Mouse (Mus musculus) ZHBTc4 (cell line): Measurements from ENCODE around the gene Prkcb.

ENCODE experiments used
- DNase-seq: peaks from one replicate; pipeline ENCODE4 v3.0.0-alpha.2; 2011; ENCODE audit warnings: low read depth, low spot score

Gene Prkcb

DNA sequence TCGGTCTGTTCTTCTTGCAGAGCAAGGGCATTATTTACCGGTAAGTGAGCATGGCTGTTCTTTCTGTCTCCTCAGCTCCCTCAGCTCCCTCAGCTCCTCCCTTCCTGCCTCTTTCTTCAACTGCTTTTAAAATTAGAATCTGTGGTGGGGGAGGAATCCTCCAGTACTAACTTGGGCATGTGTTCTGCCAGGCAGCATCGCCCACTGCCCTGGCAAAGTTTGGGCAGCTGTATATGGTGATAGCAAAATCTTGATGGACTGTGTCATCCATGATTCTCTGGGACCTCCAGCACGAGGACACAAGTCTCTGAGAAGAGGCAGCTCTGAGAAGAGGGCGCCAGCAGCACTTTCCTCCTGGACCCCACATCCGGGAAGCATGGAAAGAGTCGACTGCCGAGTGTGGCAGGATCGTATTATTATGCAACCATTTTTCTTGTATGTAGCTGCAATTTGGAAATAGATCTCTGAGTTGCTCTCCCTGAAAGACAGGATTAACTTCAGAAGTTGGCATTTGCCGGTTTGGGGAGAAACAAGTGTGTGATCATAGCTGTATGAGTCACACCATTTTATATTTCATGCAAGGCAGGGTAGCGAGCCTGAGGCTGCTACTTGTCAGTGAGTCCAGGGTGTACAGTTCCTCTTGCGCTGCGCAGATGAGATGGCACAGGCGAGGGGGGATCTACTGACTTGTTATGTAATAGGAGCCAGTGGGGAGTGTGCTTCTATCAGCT lies 296.0 kb downstream of the Prkcb start:
- no peak for DNase-seq

DNA sequence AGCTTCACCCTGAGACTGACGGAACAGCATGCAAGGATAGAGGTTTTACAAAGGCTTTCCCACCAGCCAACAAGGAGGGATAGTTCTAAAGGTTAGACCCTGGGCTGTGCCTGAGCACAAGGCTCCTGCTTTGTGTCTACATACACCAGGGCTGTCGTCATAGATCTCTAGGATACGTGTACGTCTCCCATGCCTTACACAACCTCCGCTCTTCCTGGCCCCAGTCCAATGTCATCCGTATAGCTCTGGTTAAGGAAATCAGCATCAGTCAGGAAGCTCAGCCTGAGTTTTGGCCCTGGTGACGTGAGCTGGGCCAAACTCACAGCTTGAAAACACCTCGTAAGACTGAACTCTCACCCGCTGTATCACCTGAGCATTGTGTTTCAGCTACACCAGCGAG lies 307.3 kb downstream of the Prkcb start:
- DNase-seq = no peak

DNA sequence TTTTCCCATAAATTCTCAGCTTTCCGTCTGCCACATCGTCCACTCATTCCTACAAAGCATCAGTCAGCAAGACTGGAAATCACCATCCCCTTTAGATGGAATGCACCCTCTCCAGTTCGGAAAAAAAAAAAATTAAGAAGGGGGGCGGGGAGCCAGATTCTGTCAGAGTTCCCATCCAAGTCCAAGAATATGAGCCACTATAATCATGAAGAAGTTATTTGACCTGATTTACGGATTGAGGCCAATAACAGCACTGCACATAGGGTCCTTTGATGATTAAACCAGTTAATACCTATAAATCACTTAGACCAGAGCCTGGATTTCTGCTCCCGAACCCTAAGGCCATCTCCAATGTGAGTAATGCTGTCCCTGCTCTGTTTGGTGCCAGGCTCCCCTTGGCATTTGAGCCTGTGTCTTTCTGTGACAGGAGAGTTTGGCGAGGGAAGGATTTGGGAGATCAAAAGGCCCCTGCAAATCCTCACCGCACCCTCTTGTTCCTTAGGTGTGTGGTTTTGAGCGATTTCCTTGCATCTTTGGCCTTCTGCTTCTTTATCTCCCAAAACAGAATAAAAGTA lies 308.1 kb downstream of the Prkcb start:
- no peak for DNase-seq

DNA sequence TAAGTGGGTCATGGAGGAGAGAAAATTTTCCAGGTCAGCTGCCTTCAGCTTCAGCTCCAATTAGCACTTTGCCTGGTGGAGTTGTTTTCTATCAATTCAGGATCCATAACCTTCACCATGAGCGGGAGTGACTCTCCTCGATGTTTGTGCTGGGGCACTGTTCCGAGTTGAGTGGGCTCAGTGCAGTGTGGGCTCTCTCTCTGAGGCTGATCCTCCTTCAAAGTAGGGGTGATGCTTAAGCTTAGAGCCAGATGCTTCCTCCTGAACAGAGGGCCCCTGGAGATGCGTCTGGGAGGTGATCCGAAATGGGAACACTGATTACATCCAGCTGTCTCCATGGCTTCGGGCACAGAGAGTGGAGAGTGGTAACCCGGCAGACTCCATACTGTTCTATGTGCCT lies 308.8 kb downstream of the Prkcb start:
- DNase-seq = no peak

DNA sequence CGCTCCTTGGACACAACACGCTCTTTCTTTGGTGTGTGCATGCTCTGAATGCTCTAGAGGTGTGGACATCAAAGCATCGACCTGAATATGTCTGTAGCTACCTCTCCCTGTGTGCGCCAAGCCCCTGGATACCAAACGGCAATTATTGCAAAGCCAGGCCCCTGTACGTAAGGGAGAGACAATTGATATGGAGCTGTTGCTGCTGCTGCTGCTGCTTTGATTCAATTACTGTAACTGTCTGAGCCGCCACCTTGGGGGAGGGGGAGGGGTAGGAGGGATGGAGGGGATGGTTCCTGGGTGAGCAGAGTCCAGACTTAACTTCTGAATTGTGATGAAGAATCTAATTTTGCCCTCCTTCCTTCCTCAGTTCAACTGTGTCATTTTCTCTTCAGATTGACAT lies 312.3 kb downstream of the Prkcb start:
- DNase-seq = peak; percentile 18

DNA sequence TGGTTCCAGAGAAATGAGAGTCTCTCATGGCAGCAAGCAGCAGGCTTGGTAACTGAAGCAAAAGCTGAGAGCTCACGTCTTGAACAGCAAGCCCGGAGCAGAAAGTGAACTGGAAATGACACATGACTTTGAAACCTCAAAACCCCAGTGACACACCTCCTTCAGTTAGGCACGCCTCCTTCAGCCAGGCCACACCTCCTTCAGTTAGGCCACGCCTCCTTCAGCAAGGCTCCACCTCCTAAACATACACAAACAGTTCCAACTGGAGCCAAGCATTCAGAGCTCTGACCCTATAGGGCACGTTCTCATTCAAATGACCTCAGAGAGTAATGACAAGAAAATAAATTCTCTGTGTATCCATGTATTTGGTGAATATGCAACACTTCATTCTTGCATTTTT lies 316.5 kb downstream of the Prkcb start:
- DNase-seq = peak; percentile 56

DNA sequence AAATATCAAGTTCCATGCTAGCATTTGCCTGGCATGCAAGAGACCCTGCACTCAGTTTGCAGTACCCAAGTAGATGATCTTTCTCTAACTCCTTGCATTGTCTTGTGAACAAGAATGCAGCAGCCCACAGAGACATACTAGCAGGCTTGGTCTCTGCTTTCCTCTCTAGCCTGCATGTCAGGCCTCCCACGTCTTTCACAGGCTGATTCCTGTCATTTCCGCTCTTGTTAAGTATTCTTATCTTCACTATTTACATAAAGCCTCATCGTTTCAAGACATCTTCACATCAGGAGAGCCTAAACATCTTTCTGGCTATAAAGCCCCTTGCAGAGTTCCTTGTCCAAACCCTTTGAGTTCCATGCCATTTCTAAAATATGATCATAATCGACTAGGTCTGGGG lies 320.9 kb downstream of the Prkcb start:
- no peak for DNase-seq

DNA sequence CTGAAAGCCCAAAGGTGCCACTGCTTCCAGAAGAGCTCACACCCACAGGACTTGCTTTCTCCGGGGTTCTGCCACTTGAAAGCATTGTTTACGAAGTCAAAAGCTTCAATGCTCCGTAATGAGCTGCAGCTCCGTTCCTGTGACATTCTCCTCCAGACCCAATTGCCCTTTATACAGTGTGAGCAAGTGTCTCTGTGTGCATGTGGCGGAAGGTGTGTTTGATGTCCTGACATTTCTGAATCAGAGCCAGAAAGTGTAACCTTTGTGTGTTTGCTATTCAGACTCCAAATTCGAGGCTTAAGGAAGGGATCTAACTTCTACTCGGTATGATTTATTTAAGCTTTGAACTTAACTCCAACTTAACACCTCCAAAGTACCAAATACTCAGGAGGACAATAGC lies 321.6 kb downstream of the Prkcb start:
- no peak for DNase-seq

DNA sequence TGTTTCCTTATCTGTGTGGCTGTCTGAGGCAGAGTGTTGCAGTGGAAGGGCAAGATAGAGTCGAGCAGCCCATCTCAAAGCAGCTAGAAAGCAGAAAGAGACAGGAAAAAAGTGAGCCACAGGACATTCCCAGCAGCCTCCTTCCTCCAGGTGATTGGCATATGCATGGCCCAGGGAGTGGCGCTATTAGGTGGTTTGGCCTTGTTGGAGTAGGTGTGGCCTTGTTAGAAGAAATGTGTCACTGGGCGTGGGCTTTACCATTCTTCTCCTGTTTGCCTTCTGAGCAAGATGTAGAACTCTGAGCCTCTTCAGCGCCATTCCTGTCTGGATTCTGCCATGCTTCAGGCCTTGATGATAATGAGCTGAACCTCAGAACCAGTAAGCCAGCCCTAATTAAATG lies 325.3 kb downstream of the Prkcb start:
- peak; percentile 84 for DNase-seq

DNA sequence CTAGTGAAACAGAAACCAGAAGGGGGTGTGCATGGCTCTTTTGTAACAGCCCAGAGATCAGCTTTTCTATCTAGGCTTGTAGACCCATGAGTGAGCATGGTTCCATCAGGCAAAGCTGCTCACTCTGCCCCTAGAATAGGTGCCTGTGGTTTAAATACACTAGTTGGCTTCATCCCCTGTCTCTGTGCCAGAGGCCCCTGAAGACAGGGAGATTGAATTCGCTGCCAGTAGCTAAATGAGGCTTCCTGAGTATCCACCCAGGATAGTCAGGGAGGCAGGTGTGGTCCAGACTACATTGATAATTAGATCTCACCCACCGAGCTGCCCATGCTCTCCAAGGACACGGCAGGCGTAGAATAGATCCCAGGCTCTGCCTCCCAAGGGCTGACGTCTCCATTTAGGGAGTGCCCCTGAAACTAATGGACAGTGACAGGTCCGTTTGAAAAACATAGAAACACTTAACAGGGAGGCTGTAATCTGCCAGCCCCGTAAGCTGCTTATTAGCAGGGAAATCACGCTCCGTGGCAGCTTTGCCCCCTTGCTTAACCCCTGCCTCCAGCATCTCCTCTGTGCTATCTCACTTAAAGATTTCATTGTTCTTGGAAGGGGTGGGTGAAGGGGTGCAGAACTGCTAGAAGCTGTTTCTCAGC lies 333.7 kb downstream of the Prkcb start:
- DNase-seq = no peak

DNA sequence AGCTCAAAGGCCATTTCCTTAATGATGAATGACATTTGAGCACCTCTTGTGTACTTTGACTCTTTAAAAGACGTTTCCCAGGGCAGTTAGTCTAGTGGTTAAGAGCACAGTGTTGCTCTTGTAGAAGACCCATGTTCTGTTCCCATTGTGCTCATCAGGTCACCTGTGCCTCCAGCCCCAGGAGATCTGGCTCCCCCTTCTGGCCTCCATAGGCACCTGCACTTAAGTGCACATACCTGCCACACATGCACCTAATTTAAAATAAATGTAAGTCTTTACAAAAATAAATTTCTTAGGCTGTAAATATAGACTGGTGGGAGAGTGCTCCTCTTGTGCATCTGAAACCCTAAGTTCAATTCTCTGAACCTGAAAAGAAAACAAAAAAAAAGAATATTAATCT lies 335.2 kb downstream of the Prkcb start:
- peak; percentile 21 for DNase-seq

DNA sequence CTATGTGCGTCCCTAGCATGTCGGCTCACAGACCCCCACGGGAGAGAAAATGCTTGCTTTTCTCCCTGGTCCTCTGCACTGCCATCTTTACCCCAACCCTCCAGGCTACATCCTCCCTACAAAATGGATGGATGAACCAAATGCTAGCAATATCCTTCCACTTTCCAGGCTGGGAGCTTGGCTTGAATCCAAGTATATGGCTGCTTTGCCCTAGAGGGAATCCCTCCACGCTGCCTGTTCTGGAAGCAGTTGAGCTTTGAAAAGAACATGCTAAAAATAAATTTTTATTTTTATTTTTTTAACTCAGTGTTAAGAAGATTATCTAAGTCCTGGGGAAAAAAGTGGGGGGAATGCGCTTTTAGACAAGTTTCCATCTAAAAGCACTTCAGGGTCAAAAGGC lies 339.5 kb downstream of the Prkcb start:
- DNase-seq = no peak

DNA sequence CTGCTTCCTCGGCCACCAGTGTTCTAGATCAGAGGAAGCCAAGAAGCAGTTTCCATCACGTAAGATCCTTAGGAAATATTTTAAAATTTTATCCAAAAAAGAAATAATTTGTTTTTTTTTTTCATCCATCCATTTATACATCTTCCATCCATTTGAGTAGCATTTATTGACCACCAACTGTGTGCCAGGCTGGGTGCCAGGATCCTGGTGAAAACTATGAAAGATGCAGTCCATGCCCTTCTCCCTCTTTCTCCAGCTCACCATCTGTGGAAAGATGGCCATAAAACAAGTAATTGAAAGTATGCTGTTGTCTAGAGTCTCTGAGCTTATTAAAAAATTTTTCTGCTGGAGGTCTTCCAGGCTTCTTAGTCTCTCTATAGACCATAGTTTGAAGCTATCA lies 341.8 kb downstream of the Prkcb start:
- DNase-seq = no peak

DNA sequence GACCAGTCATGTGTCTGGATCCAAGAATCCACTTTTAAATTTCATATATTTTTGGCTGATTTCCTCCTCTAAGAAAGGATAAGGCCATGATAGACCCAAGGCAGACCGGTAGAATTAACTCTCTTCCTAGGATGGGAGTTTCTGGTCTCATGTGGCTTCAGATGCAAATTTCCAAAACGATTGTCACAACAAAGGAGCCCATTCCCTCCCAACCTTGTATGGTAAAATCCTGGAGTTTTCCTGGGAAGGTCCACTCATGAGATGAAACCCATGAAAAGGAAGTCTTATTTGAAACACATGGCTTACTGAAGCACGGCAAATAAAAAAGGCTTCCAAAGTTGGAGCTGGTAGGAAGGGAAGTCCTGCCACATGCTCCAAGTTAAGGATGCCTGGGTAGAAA lies 342.6 kb downstream of the Prkcb start:
- peak; percentile 66 for DNase-seq

DNA sequence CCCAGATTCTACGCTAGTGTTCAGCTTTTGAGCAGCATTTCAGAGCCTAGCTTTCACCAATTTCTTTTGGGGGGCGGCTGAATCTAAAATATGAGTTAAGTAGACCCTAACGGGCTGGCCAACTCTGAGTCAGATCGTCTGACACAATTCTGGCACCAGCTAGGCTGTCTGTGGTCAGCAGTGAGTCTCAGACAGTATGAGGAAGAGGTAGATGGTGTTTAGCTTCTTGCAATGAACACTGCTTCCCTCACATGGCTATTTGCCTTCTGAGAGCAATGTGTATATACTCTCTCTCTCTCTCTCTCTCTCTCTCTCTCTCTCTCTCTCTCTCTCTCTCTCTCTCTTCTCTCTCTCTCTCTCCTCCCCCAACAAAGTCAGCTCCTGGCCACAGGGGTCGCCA lies 344.4 kb downstream of the Prkcb start:
- no peak for DNase-seq

DNA sequence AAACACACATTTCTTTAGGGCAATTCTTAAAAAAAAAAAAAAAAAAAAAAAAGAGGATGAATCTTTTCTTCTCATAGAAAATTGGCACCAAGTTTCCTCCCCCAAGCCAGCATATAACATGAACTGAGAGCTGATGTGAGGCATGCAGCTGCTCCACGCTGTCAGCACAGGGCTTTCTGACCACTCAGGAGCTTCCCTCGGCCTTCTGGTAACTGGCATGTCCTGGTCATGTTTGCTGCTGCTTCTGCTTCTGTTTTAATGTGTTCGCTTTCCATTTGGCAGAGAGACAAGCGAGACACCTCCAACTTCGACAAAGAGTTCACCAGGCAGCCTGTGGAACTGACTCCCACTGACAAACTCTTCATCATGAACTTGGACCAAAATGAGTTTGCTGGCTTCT lies 344.9 kb downstream of the Prkcb start:
- no peak for DNase-seq

DNA sequence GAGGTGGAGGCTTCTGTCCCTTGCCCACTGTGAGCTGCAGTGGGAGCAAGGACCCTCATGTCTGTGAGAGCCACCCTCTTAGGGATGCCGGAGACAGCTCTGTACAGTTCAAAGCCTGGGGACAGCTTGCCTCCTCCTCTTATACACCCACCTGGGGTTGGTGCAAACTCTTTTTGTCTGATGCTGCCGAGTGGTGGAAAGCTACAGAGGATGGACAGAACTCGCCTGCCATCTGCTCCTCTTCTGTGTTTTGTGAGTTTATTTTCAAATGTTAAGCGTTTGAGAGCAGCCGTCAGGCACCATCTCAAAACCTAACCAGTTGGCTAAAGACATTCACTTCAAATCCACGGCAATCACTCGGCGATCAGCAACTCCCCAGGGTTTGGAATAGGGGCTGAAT lies 355.1 kb downstream of the Prkcb start:
- DNase-seq = no peak

DNA sequence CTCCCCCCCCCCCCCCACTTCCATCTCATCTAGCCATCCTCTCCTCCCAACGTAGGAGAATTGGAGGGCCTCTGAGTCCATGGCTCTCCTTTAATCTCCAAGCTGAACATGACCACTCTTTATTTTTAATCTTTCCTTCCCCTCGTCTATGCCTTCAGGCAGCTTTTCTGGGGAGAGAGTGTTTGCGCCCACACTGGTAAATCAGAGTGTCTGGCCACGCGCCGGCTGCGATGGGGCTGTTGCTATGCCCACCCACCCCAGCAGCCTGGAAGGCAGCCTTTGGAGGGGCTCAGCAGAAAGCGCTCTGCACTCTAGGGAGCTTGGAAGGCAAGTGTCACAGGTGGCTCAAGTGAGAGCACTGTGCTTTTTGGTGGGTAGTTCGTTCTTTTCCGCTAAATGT lies 360.8 kb downstream of the Prkcb start:
- no peak for DNase-seq

DNA sequence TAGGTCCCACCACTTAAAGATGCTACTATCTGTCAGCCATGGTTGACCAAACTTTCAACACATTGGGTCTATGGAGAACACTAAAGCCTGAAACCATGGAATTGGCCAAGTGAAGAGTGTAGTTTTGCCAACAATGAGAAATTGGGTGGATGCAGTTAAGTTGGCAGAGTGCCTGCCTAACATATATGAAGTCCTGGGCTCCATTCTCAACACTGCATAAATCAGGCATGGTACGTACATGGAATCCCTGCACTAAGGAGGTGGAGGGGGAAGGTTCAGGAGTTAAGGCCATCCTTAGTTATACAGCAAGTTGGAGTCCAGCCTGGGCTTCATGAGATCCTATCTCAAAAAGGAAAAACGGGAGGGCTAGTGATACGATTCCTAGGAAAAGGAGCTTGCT lies 364.0 kb downstream of the Prkcb start:
- DNase-seq = no peak

DNA sequence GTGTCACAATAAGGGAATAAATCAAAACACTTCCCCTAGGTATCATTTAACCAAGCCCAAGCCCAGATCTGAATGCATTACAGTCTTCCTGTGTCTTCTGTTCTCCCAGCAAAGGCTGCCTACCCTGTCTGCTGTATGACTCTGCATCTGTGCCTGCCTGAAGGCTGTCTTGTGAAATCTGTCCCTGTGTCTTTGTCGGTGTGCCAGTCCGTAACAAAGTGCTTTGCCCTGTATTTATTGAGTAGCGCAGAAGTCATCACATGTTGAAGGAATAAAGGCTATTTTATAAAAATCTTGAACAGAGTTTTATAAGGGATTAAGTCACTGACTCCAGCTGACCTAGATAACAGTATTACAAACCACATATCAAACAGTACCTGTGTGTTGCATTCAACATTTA lies 368.1 kb downstream of the Prkcb start:
- DNase-seq = no peak

DNA sequence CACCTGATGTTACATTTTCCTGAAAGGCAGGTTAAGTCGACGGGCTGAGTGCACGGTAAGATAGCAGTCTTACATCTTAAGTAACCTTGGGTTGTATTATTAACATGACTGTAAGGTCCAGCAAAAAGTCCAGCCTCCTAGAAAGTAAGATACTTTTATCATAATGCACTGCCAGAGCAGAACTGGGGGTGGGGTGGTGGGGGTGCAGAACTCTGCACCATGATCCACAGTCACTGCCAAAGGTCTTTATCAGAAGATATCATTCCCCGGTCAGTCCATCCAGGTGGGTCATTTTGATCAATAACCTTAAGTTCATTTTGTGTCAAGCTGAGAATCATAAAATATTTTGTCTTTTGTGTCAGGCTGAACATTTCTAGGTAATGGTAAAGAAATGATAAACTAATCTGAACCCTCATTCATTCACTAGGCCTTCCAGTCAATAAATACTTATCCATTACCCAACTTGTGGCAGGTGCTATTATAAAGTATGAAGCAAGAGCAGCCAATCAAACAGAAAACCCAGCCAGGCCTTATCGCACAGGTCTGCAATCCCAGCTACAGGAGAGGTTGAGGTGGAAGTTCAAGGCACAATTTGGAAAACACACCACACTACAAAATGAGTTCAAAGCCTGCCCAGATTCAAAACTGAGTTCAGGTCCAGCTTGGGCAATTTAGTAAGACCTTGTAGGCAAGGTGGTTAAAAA lies 369.0 kb downstream of the Prkcb start:
- DNase-seq = no peak

DNA sequence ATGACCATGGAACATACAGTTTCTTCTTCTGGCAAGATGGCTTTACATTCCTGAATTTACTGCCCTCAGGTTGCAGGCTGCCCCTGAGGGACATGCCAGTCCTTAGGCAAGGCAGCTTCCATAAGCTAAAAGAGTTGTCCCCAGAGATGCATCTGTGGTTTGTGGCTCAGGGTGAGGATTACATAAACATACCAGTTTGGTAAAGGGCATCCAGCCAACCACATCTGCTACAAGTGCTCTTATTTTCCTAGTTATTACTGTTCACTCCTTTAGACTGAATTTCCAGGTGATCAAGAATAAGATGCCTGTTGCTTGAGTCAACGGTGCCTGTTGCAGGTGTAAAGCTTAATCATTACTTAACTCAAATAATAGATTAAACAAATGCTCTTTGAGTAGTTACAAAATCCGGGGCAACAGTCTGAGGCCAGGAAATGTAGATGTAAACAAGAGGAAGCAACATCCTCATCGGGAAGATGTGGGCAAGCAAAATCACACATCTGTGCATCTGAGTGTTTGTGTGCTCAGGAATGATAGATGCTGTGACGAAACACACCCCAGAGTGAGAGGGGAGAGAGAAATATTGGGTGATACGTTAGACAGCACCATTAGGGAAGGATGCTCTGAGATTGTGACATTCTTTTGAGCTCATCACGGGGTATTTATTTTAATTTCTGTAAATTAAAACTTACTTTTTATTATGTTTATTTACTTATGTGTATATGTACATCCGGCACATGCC lies 376.9 kb downstream of the Prkcb start:
- DNase-seq = no peak
